Mouse (Mus musculus): ENCODE data around the gene Rnps1. TPM values are rescaled to one million over a fixed set of nuclear protein-coding genes. Genes with fewer than 3 reads are reported as not detected.

Rnps1 gene
- 296 and 317 TPM in 2 replicates for polyA plus RNA-seq (2015; fragmentation: Nextera tagmentation; extraction: Ambion mirVana)

GRCm38 (mm10) chr17:24414230-24414976 lies at the start of gene Rnps1:
Gene Rnps1 (plus strand): TSS chr17:24414565.
- peak within 1 kb of the TSS; percentile 94 for H3K27ac ChIP-seq
- peak within 1 kb of the TSS; percentile 88 for H3K4me3 ChIP-seq
- peaks cover 33% of the 10 kb centered on the region for H3K4me1 ChIP-seq
- no peaks in the 10 kb centered on the region for H3K9me3 ChIP-seq
- peak; percentile 93 for ATAC-seq (ENCODE audit: insufficient number of reproducible peaks, insufficient read depth, low FRiP score, low TSS enrichment, low read depth)
- peak within 1 kb of the TSS; percentile 96 for H3K9ac ChIP-seq
- under 1% methylated on average over 64 of the region's 64 CpGs for WGBS
- H3K4me2 ChIP-seq = peak within 1 kb of the TSS; percentile 78
- peaks cover 44% of the 10 kb centered on the region for H3K36me3 ChIP-seq
- H3K27me3 ChIP-seq = no peaks in the 10 kb centered on the region

- Histone ChIP-seq H3K9me3 (no peaks in the 10 kb centered on the region), H3K9ac (peak overlapping the region; percentile 4; the same call in 1 of the 2 replicates), H3K4me3 (no peak overlapping the region), H3K27me3 (no peaks in the 10 kb centered on the region), H3K4me2 (no peak overlapping the region), H3K4me1 (no peaks in the 10 kb centered on the region), H3K36me3 (no peaks in the 10 kb centered on the region), H3K27ac (no peak overlapping the region)
- 61% methylated on average over 13 of the region's 13 CpGs for WGBS
- no peak for ATAC-seq (ENCODE audit: insufficient number of reproducible peaks, insufficient read depth, low FRiP score, low TSS enrichment, low read depth)
These were observed 48.5 kb upstream of the Rnps1 start for GRCm38 (mm10) chr17:24365863-24366262.

GRCm38 (mm10) chr17:24375094-24375712 lies 39.2 kb upstream of the Rnps1 start:
- Histone ChIP-seq H3K9me3 (no peaks in the 10 kb centered on the region), H3K36me3 (no peaks in the 10 kb centered on the region), H3K27me3 (no peaks in the 10 kb centered on the region), H3K27ac (no peak overlapping the region), H3K4me1 (no peaks in the 10 kb centered on the region), H3K4me3 (no peak overlapping the region), H3K4me2 (no peak overlapping the region), H3K9ac (no peak overlapping the region)
- WGBS = 65% methylated on average over 5 of the region's 5 CpGs
- no peak for ATAC-seq (ENCODE audit: insufficient number of reproducible peaks, insufficient read depth, low FRiP score, low TSS enrichment, low read depth)

GRCm38 (mm10) chr17:24375886-24376285 lies 38.5 kb upstream of the Rnps1 start:
- Histone ChIP-seq H3K4me1 (no peaks in the 10 kb centered on the region), H3K36me3 (no peaks in the 10 kb centered on the region), H3K4me3 (no peak overlapping the region), H3K9me3 (no peaks in the 10 kb centered on the region), H3K9ac (no peak overlapping the region), H3K27me3 (no peaks in the 10 kb centered on the region), H3K4me2 (no peak overlapping the region), H3K27ac (no peak overlapping the region)
- ATAC-seq (ENCODE audit: insufficient number of reproducible peaks, insufficient read depth, low FRiP score, low TSS enrichment, low read depth) = no peak
- 92% methylated on average over 6 of the region's 6 CpGs for WGBS

GRCm38 (mm10) chr17:24378496-24378895 lies 35.9 kb upstream of the Rnps1 start:
- H3K4me3 ChIP-seq = no peak overlapping the region
- H3K27ac ChIP-seq = no peak overlapping the region
- H3K27me3 ChIP-seq = no peaks in the 10 kb centered on the region
- H3K4me2 ChIP-seq = no peak overlapping the region
- H3K4me1 ChIP-seq = no peaks in the 10 kb centered on the region
- no peaks in the 10 kb centered on the region for H3K9me3 ChIP-seq
- no peaks in the 10 kb centered on the region for H3K36me3 ChIP-seq
- H3K9ac ChIP-seq = peak overlapping the region; percentile 4; the same call in 1 of the 2 replicates
- no peak for ATAC-seq (ENCODE audit: insufficient number of reproducible peaks, insufficient read depth, low FRiP score, low TSS enrichment, low read depth)
- 88% methylated on average over 2 of the region's 2 CpGs for WGBS

- Histone ChIP-seq H3K9me3 (no peaks in the 10 kb centered on the region), H3K9ac (no peak overlapping the region; the same call in 1 of the 2 replicates), H3K27ac (no peak overlapping the region), H3K4me3 (no peak overlapping the region), H3K36me3 (peaks cover 11% of the 10 kb centered on the region; the same call in 1 of the 2 replicates), H3K4me1 (no peaks in the 10 kb centered on the region), H3K4me2 (no peak overlapping the region), H3K27me3 (no peaks in the 10 kb centered on the region)
- 76% methylated on average over 8 of the region's 8 CpGs for WGBS
- no peak for ATAC-seq (ENCODE audit: insufficient number of reproducible peaks, insufficient read depth, low FRiP score, low TSS enrichment, low read depth)
These were observed 30.6 kb upstream of the Rnps1 start for GRCm38 (mm10) chr17:24383789-24384188.

- peaks cover 11% of the 10 kb centered on the region; the same call in 1 of the 2 replicates for H3K36me3 ChIP-seq
- 85% methylated on average over 5 of the region's 5 CpGs for WGBS
These were observed 25.7 kb upstream of the Rnps1 start for GRCm38 (mm10) chr17:24388711-24389110.

GRCm38 (mm10) chr17:24389865-24390264 lies 24.5 kb upstream of the Rnps1 start:
- Histone ChIP-seq H3K9me3 (no peaks in the 10 kb centered on the region), H3K4me1 (no peaks in the 10 kb centered on the region), H3K27ac (no peak overlapping the region), H3K27me3 (no peaks in the 10 kb centered on the region), H3K4me3 (no peak overlapping the region), H3K4me2 (no peak overlapping the region), H3K9ac (no peak overlapping the region), H3K36me3 (peaks cover 11% of the 10 kb centered on the region; the same call in 1 of the 2 replicates)
- 4% methylated on average over 2 of the region's 2 CpGs for WGBS
- no peak for ATAC-seq (ENCODE audit: insufficient number of reproducible peaks, insufficient read depth, low FRiP score, low TSS enrichment, low read depth)

More at GRCm38 (mm10) chr17:24388711-24389110, 25.7 kb upstream of the Rnps1 start:
- no peak overlapping the region for H3K4me3 ChIP-seq
- no peaks in the 10 kb centered on the region for H3K9me3 ChIP-seq
- no peak overlapping the region for H3K27ac ChIP-seq
- no peaks in the 10 kb centered on the region for H3K4me1 ChIP-seq
- H3K27me3 ChIP-seq = no peaks in the 10 kb centered on the region
- no peak for ATAC-seq (ENCODE audit: insufficient number of reproducible peaks, insufficient read depth, low FRiP score, low TSS enrichment, low read depth)
- no peak overlapping the region for H3K4me2 ChIP-seq
- no peak overlapping the region for H3K9ac ChIP-seq

- Histone ChIP-seq H3K36me3 (peaks cover 11% of the 10 kb centered on the region; the same call in 1 of the 2 replicates), H3K9ac (no peak overlapping the region), H3K4me1 (no peaks in the 10 kb centered on the region), H3K27me3 (no peaks in the 10 kb centered on the region), H3K4me2 (no peak overlapping the region), H3K27ac (no peak overlapping the region), H3K9me3 (no peaks in the 10 kb centered on the region), H3K4me3 (no peak overlapping the region)
- no peak for ATAC-seq (ENCODE audit: insufficient number of reproducible peaks, insufficient read depth, low FRiP score, low TSS enrichment, low read depth)
- 64% methylated on average over 8 of the region's 8 CpGs for WGBS
These were observed 23.2 kb upstream of the Rnps1 start for GRCm38 (mm10) chr17:24391149-24391548.

GRCm38 (mm10) chr17:24393527-24393926 lies 20.8 kb upstream of the Rnps1 start:
- Histone ChIP-seq H3K27ac (no peak overlapping the region), H3K4me1 (no peaks in the 10 kb centered on the region), H3K27me3 (no peaks in the 10 kb centered on the region), H3K4me3 (no peak overlapping the region), H3K9ac (no peak overlapping the region), H3K9me3 (no peaks in the 10 kb centered on the region), H3K36me3 (no peaks in the 10 kb centered on the region), H3K4me2 (no peak overlapping the region)
- WGBS = 23% methylated on average over 4 of the region's 4 CpGs
- ATAC-seq (ENCODE audit: insufficient number of reproducible peaks, insufficient read depth, low FRiP score, low TSS enrichment, low read depth) = no peak

GRCm38 (mm10) chr17:24394456-24394855 lies 19.9 kb upstream of the Rnps1 start:
- Histone ChIP-seq H3K4me3 (no peak overlapping the region), H3K36me3 (no peaks in the 10 kb centered on the region), H3K27ac (no peak overlapping the region), H3K4me2 (no peak overlapping the region), H3K9me3 (no peaks in the 10 kb centered on the region), H3K4me1 (no peaks in the 10 kb centered on the region), H3K9ac (no peak overlapping the region), H3K27me3 (no peaks in the 10 kb centered on the region)
- WGBS = 84% methylated on average over 7 of the region's 7 CpGs
- ATAC-seq (ENCODE audit: insufficient number of reproducible peaks, insufficient read depth, low FRiP score, low TSS enrichment, low read depth) = no peak

- Histone ChIP-seq H3K4me2 (no peak overlapping the region), H3K27me3 (no peaks in the 10 kb centered on the region), H3K27ac (no peak overlapping the region), H3K9me3 (no peaks in the 10 kb centered on the region), H3K36me3 (peaks cover 11% of the 10 kb centered on the region), H3K4me1 (no peaks in the 10 kb centered on the region), H3K9ac (no peak overlapping the region), H3K4me3 (no peak overlapping the region)
- no peak for ATAC-seq (ENCODE audit: insufficient number of reproducible peaks, insufficient read depth, low FRiP score, low TSS enrichment, low read depth)
- 63% methylated on average over 3 of the region's 3 CpGs for WGBS
These were observed 12.0 kb upstream of the Rnps1 start for GRCm38 (mm10) chr17:24402371-24402770.
